Mouse (Mus musculus): ENCODE measurements around the gene Tbc1d14. TPM values are rescaled to one million over a fixed set of nuclear protein-coding genes. Genes with fewer than 3 reads are reported as not detected.

Gene Tbc1d14
- polyA plus RNA-seq, 1 experiment, result 0.47 TPM

DNA sequence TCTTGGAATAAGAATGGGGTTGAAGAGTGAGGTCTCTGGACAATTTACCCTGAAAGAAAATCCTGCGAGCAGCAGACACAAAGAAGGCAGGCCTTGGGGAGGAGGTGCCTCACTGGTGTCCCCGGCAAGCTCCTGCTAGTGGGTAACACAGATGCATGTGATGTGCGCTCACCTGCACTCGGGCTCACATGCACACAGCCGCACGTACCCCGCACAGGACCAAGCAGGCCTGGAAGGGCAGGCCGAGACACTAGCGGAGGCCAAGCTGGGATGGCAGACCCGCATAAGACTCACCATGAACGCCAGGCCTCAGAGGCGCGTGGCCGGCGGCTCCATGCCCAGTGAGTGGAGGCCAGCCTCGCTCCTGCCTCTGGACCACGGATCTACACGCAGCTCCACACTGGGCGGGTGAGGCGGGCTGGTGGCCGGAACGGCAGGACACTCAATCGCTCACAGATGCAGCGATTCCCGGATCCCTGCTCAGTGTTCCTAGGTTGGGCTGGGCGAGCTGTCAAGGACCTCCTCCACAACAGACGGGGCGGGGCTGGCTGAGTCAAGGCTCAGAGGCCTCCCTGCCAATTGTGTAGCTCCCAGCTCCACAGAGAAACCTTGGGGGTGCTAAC, 62.8 kb downstream of the Tbc1d14 start:
- Histone ChIP-seq H3K36me3 (ENCODE audit: control insufficient read depth) (peaks cover 6% of the 10 kb centered on the region), H3K4me3 (replicated peaks) (peak overlapping the region; percentile 81), H3K27me3 (ENCODE audit: control insufficient read depth) (no peaks in the 10 kb centered on the region), H3K9me3 (ENCODE audit: control insufficient read depth, low read length) (no peaks in the 10 kb centered on the region), H3K4me1 (ENCODE audit: control insufficient read depth) (peaks cover 46% of the 10 kb centered on the region)
- TF ChIP-seq TAL1 (IDR thresholded peaks at IDR 0.05; ENCODE audit: low read length) (no peak), GATA1 (IDR thresholded peaks at IDR 0.05; ENCODE audit: low read length) (no peak)

GRCm38 (mm10) chr5:36529698-36530097, 63.4 kb downstream of the Tbc1d14 start:
- no peak for TF ChIP-seq TAL1 (IDR thresholded peaks at IDR 0.05; ENCODE audit: low read length)
- no peak for TF ChIP-seq GATA1 (IDR thresholded peaks at IDR 0.05; ENCODE audit: low read length)
- Histone ChIP-seq H3K36me3 (ENCODE audit: control insufficient read depth) (peaks cover 10% of the 10 kb centered on the region), H3K9me3 (ENCODE audit: control insufficient read depth, low read length) (no peaks in the 10 kb centered on the region), H3K4me1 (ENCODE audit: control insufficient read depth) (peaks cover 45% of the 10 kb centered on the region), H3K27me3 (ENCODE audit: control insufficient read depth) (no peaks in the 10 kb centered on the region), H3K4me3 (replicated peaks) (peak overlapping the region; percentile 81)

GRCm38 (mm10) chr5:36526921-36527320, 66.2 kb downstream of the Tbc1d14 start:
- TF ChIP-seq GATA1 (IDR thresholded peaks at IDR 0.05; ENCODE audit: low read length), result no peak
- TF ChIP-seq TAL1 (IDR thresholded peaks at IDR 0.05; ENCODE audit: low read length), result no peak
- Histone ChIP-seq H3K9me3 (ENCODE audit: control insufficient read depth, low read length) (no peaks in the 10 kb centered on the region), H3K27me3 (ENCODE audit: control insufficient read depth) (no peaks in the 10 kb centered on the region), H3K4me3 (replicated peaks) (no peak overlapping the region), H3K36me3 (ENCODE audit: control insufficient read depth) (peaks cover 26% of the 10 kb centered on the region), H3K4me1 (ENCODE audit: control insufficient read depth) (peaks cover 41% of the 10 kb centered on the region)

DNA sequence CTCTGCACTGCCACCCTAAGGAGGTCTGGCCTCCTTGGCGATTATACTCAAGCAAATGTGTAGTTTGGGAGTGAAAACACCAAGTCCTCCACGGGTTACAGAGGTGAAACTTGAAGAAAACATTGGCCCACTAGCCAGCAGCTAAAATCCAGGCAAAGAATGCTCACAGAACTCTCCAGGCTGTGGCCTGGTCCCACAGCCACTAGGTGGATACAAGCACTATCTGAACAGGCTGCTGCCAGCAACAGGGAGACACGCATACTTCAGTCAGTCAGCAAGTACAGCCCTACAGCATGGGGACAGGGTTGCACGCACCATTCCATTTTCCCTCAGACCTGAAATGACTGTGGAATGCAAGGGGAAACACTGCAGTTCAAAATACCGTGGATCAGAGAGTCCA, 66.8 kb downstream of the Tbc1d14 start:
- Histone ChIP-seq H3K36me3 (ENCODE audit: control insufficient read depth) (peaks cover 32% of the 10 kb centered on the region), H3K4me1 (ENCODE audit: control insufficient read depth) (peaks cover 39% of the 10 kb centered on the region)
- TF ChIP-seq TAL1 (IDR thresholded peaks at IDR 0.05; ENCODE audit: low read length) (no peak), GATA1 (IDR thresholded peaks at IDR 0.05; ENCODE audit: low read length) (no peak)

GRCm38 (mm10) chr5:36525216-36525615, 67.9 kb downstream of the Tbc1d14 start:
- no peak for TF ChIP-seq TAL1 (IDR thresholded peaks at IDR 0.05; ENCODE audit: low read length)
- no peak for TF ChIP-seq GATA1 (IDR thresholded peaks at IDR 0.05; ENCODE audit: low read length)
- no peak overlapping the region for H3K4me3 ChIP-seq (replicated peaks)
- no peaks in the 10 kb centered on the region; the same call in 1 of the 2 replicates for H3K9me3 ChIP-seq (ENCODE audit: control insufficient read depth, low read length)
- peaks cover 28% of the 10 kb centered on the region for H3K4me1 ChIP-seq (ENCODE audit: control insufficient read depth)
- H3K36me3 ChIP-seq (ENCODE audit: control insufficient read depth), result peaks cover 39% of the 10 kb centered on the region
- H3K27me3 ChIP-seq (ENCODE audit: control insufficient read depth), result no peaks in the 10 kb centered on the region

More for the DNA sequence above, 66.8 kb downstream of the Tbc1d14 start:
- Histone ChIP-seq H3K9me3 (ENCODE audit: control insufficient read depth, low read length) (no peaks in the 10 kb centered on the region), H3K27me3 (ENCODE audit: control insufficient read depth) (no peaks in the 10 kb centered on the region), H3K4me3 (replicated peaks) (no peak overlapping the region)

DNA sequence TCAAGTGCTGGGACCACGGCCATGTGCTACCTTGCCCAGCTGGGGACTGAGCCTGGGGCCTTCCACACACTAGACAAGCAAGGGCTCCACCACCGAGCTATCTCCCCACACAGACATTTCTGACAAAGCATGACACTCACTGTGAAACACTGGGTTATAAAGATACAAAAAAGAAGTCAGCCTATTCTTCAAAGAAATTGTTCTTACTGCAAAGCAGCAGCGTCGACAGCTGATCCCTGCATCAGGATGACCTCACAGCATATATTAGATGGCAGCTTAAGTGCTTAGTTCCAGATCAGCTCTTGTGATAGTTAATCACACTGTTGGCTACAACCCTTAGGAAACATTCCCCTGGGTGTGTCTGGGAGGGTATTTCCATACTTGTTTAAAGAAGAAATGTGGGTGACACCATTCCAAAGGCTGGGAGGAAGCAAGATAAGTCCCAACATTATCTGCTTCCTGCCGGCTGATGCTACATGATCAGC, 69.8 kb downstream of the Tbc1d14 start:
- H3K4me1 ChIP-seq (ENCODE audit: control insufficient read depth), result peaks cover 10% of the 10 kb centered on the region
- no peak overlapping the region for H3K4me3 ChIP-seq (replicated peaks)
- H3K9me3 ChIP-seq (ENCODE audit: control insufficient read depth, low read length), result no peaks in the 10 kb centered on the region; the same call in 1 of the 2 replicates

DNA sequence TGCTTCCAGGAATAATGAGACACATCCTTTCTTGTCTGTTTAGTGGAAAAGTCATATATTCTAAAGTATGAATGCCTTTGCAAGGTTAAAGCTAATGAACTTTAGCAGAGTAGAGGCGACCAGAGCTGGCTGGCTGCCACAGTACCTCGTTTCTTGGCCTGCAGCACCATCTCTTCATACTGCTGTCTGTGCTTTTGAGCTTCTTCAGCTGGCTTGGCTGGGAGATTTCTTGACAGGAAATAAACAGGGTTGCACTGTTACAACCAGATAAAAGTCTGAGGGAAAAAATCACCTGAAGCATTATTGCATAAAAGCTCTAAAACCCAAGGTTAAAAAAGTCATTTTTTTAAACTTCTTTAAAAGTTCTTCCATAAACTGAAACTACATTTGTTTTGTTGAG, 70.3 kb downstream of the Tbc1d14 start:
- peaks cover 7% of the 10 kb centered on the region for H3K4me1 ChIP-seq (ENCODE audit: control insufficient read depth)
- H3K36me3 ChIP-seq (ENCODE audit: control insufficient read depth), result peaks cover 62% of the 10 kb centered on the region
- TF ChIP-seq TAL1 (IDR thresholded peaks at IDR 0.05; ENCODE audit: low read length) (no peak), GATA1 (IDR thresholded peaks at IDR 0.05; ENCODE audit: low read length) (no peak)
- H3K9me3 ChIP-seq (ENCODE audit: control insufficient read depth, low read length), result no peaks in the 10 kb centered on the region; the same call in 1 of the 2 replicates
- no peak overlapping the region for H3K4me3 ChIP-seq (replicated peaks)
- H3K27me3 ChIP-seq (ENCODE audit: control insufficient read depth), result no peaks in the 10 kb centered on the region

More for the DNA sequence above, 69.8 kb downstream of the Tbc1d14 start:
- Histone ChIP-seq H3K36me3 (ENCODE audit: control insufficient read depth) (peaks cover 57% of the 10 kb centered on the region), H3K27me3 (ENCODE audit: control insufficient read depth) (no peaks in the 10 kb centered on the region)
- no peak for TF ChIP-seq TAL1 (IDR thresholded peaks at IDR 0.05; ENCODE audit: low read length)
- TF ChIP-seq GATA1 (IDR thresholded peaks at IDR 0.05; ENCODE audit: low read length), result no peak

- Histone ChIP-seq H3K4me3 (replicated peaks) (no peak overlapping the region), H3K9me3 (ENCODE audit: control insufficient read depth, low read length) (no peaks in the 10 kb centered on the region; the same call in 1 of the 2 replicates), H3K27me3 (ENCODE audit: control insufficient read depth) (no peaks in the 10 kb centered on the region), H3K4me1 (ENCODE audit: control insufficient read depth) (peaks cover 7% of the 10 kb centered on the region), H3K36me3 (ENCODE audit: control insufficient read depth) (peaks cover 76% of the 10 kb centered on the region)
- TF ChIP-seq GATA1 (IDR thresholded peaks at IDR 0.05; ENCODE audit: low read length) (no peak), TAL1 (IDR thresholded peaks at IDR 0.05; ENCODE audit: low read length) (no peak)
These were observed 73.3 kb downstream of the Tbc1d14 start for GRCm38 (mm10) chr5:36519751-36520150.

GRCm38 (mm10) chr5:36517596-36517995, 75.5 kb downstream of the Tbc1d14 start:
- Histone ChIP-seq H3K36me3 (ENCODE audit: control insufficient read depth) (peaks cover 80% of the 10 kb centered on the region), H3K9me3 (ENCODE audit: control insufficient read depth, low read length) (no peaks in the 10 kb centered on the region; the same call in 1 of the 2 replicates), H3K27me3 (ENCODE audit: control insufficient read depth) (no peaks in the 10 kb centered on the region), H3K4me3 (replicated peaks) (no peak overlapping the region), H3K4me1 (ENCODE audit: control insufficient read depth) (no peaks in the 10 kb centered on the region)
- TF ChIP-seq GATA1 (IDR thresholded peaks at IDR 0.05; ENCODE audit: low read length) (no peak), TAL1 (IDR thresholded peaks at IDR 0.05; ENCODE audit: low read length) (no peak)

Data from erythroblast, embryonic 14.5 days (primary cell).